Mouse (Mus musculus) frontal cortex, postnatal 10 days (tissue): ENCODE measurements around the gene Capn3.

Experiments used
- DNase-seq, 2 experiments: peaks; one replicate each; pipeline ENCODE4 v3.0.0; 2022; ENCODE audit warnings: low spot score in 2 of 2, mixed read lengths in 1 of 2

The Capn3 gene

DNA sequence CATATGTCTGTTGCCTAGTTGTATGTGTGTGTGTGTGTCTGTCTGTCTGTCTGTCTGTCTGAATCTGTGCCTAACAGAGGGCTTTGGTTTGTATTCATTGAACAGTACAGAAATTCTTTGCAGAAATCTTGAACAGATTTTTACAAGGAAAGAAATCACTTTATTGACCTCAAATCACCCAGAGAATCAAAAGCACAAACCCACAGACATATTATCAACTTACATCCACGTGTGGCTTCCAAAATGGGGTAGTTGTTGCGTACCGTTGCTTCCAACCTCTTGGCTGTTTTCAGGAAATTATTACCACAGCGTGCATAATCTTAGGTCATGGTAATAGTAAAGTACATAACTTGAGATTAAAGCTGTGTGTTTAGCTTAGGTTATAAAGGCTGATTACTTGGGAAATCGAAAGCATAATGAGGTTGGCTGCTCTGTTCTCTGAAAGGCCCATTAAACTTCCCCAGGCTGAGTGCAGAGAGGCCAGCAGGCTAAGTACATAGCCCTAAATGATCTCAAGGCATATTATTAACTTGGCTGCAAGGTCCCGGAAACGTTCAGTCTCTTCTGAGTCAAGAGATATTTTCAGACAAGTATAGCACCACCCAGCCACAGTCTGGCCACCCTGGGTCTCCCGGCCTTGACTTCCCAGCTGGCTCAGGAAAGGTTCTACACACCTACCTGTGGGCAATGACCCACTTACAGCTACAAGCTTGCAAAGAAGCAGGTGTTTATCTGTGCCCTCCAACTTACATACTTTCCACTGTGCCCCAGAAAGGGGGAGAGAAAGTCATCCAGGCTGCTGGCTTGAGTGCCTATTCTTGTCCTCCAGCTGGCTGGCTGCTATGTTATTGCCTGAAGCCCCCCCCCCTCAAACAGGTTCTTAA lies 26.9 kb downstream of the Capn3 start:
- DNase-seq, result no peak

DNA sequence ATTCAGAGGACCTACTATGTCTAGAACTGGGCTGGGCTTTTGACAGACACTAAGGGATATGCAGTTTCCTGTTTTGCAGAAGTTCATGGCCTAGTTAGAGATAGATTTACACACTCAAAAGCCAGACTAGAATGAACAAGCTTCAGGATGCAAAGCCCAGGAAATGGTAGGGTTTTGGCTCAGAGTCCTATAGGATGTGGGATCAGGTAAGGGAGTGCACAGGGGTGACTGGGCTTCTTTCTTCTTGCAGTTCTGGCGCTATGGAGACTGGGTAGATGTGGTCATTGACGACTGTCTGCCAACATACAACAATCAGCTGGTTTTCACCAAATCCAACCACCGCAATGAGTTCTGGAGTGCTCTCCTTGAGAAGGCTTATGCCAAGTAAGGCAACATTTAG lies 28.4 kb downstream of the Capn3 start:
- no peak for DNase-seq

DNA sequence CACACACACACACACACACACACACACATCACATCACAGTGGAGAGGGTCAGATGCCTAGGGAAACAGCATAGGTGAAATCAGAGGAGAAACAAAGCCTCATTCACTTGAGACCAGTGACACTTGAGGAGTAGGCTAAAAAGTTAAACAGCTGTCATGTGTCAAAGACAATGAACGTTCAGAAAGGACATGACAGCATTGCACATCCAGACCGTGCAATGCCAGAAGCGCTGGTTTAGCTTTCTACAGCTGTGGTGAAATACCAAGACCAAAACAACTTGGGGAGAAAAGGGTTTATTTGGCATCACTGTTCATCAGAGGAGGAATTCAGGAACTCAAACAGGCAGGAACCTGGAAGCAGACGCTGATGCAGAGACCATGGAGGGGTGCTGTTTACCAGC lies 37.4 kb downstream of the Capn3 start:
- no peak for DNase-seq

DNA sequence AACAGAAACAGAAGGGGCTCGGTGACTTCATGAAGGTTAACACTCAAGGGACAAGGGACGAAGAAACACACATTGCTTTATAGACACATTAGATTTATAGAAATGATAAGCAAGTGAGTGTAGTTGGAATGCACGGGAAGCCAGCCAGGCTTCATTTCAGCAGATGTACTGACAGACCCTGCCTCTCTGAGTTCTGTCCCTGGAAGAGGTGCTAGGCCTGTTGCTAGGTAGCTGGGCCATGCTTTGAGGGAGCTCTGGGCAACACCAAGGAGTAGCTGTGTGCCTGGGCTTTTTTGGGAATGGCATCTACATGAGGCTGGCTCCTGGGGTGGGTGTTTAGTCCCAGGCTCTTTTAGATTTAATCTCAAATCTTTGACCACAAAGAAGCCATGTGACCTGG lies 40.7 kb downstream of the Capn3 start:
- peak; percentile 41 to 60 for DNase-seq

DNA sequence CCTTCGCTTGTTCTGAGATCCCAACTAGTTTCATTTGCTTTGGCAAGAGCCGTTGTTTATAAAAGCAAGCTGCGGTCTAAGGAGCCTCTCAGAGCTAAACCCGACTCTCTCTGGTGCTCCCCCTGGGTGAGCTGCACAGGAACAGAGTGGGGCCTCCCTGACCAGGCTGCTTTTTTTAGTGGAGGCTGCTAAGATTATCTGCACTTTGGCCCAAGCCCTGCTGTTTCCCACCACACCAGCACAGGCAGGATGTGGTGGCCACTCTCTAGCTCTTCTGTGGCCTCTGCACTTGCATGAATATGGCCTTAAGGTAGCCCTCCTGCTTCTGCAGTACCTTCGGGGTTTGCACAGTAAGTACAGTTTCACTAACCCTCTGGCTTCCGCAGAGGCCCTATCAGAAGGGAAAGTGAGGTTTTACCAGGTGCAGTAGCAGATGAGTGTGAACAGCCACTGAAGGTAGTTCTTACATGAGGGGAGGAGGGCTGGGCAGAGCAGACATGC lies 44.2 kb downstream of the Capn3 start:
- DNase-seq, result no peak

DNA sequence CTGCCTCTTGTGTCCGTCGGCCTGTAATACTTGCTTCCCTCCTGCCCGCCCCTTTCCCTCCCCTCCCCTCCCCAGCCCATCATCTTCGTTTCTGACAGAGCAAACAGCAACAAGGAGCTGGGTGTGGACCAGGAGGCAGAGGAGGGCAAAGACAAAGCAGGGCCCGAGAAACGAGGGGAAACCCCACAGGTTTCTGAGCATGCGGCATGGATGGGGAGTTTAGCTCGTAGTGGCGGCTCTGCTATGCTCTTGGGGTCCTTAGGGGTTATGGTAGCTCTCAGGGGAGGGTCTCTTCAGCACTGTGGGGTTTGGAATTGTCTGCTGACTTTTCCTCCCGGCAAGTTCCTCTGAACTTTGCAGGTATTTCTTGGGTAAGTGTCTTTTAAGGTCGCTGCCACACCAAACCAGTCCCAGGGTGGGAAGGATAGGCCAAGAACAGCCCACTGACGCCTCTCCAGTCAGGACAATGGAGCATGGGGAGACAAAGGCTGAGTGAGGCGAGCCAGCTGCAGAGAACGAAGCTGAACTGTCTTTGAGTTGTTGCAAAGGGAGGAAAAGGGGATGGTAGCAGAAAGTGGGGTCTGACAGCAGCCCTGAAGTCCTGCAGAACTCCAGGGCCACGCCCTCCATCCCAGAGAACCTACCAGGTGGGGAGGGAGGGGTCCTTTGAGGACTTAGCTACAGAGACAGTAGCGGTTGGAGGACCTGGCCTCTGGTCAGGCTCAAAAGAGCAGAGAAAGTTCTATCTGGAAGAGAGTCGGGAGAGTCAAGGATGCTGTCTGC lies 45.5 kb downstream of the Capn3 start:
- DNase-seq, result no peak

DNA sequence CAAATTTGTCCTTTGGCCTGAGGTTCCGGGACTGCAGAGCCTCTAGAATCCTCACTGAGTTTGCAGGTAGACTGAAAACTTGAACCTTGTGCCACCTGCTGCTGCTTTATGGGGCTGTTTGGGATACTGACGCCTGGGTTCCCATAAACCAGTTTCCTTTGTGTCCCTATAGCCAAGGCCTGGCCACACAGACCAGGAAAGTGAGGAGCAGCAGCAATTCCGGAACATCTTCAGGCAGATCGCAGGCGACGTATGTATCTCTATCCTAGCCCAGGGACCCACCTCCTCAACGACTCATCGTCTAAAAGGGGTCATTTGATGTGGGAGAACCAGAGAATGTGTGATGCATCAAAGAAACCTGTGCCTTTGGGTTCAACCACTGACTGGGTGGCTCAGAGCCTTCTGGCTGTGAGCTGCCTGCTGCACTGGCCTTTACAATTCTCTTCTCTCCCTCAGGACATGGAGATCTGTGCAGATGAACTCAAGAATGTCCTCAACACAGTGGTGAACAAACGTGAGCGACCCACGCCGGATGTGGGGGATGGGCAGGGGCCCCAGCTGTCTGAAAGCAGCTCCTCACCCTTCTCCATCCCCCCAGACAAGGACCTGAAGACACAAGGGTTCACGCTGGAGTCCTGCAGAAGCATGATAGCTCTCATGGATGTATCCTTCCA lies 46.2 kb downstream of the Capn3 start:
- no peak for DNase-seq

DNA sequence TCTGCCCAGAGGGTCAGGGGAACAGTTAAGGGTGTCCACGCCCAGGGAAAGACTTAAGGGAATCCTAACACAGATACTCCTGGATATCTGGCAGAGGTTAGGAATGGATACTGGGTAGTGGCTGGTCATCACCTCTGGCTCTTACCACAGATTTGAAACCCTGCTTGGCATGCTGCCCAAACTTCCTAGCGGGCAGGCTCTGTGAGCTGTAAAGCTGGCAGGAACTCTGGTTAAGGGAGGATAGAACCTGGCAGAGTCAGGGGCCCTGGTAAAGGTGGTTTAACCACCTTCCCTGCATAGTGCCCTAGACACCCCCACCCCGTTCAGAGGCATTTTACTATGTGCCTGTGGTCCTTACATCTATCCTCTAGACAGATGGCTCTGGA lies 46.8 kb downstream of the Capn3 start:
- DNase-seq, result no peak

DNA sequence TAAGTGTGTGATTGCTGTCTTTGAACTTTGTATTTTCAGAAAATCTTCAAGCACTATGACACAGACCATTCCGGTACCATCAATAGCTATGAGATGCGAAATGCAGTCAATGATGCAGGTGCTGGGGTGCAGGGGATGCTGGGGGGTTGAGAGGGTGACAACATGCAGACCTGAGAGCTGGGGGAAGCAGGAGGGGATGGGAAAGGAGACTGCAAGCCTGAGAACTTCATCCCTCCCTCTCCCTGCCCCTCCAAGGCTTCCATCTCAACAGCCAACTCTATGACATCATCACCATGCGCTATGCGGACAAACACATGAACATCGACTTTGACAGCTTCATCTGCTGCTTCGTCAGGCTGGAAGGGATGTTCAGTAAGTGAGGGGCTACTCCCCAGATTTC lies 47.3 kb downstream of the Capn3 start:
- no peak for DNase-seq

DNA sequence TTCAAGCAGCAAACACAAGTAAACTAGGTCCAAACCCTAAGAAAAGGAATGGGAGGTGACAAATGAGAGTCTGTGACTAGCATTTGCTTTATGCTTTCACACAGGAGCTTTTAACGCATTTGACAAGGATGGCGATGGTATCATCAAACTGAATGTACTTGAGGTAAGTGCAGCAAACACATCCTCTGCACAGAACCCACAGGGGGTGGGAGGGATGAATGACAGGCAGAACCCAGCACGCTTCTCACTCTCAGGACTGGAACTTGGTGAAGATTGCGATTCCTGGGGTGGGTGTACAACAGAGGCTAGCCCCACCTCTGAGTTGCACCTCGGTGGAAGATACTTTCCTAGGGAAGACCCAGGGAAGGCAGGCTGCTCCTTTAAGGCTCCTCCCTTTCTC lies 48.2 kb downstream of the Capn3 start:
- no peak for DNase-seq

DNA sequence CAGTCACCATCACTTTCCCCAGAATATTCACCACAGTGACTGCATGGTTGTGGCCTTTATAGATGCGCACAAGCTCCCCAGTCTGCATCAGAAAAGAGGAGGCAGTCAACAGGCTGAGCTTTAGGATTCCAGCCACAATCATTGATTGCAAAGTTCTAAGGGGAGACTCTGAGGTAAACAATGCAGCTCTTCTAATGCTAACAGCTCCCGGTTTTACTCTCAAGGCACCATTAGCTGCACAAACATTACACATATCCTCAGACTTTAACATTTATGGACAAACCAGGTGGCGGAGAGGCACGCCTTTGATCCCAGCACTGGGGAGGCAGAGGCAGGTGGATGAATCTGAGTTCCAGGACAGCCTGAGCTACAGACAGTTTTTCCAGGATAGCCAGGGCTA lies 58.4 kb downstream of the Capn3 start:
- DNase-seq, result no peak

DNA sequence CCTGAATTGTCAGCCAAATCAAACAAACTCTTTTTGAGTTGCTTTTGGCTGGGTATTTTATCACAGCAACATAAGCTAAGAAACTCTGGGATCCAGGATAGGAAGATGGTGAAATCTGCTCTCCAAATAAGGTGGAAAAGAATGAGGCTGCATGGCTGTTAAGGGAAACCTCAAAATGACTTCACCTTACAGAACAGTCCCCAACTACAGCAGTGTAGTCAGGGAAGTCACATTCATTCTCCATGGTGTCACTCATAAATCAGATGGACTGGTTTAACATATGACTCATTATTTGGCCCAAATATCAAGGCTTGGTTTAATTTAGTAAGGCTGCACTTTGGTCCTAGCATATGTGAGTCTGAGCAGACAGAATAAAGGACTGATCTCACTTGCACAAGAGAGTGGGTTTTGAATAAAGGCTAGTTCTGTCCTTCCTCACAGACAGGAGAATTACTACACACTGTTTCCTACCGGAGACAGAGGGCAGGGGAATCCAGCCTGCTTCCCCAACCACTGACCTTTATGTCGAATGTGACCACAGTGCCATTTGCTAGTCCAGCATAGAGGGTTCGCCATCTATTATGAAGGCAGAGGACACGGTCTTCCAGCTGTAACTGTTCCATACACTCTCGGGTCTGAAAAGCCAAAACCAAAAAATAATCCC lies 62.9 kb downstream of the Capn3 start:
- no peak for DNase-seq

DNA sequence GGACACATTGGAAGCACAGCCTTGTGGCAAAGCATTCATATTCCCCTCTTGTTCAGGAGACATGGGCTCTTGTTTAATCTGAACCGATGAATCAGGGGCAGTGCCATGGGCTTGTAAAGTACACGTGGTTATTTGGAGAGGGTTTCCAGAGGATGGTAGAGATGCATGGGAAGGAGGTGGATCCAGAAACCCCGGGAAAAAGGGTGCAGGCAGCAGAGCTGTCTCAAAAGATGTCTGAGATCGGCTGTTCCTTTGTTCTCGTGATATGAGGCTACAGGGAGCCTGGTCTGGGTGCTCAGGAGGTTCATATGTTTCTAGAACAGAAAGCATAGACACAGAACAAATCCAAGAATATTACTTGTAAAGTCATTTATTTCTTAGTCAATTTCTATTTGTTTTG lies 71.0 kb downstream of the Capn3 start:
- no peak for DNase-seq

DNA sequence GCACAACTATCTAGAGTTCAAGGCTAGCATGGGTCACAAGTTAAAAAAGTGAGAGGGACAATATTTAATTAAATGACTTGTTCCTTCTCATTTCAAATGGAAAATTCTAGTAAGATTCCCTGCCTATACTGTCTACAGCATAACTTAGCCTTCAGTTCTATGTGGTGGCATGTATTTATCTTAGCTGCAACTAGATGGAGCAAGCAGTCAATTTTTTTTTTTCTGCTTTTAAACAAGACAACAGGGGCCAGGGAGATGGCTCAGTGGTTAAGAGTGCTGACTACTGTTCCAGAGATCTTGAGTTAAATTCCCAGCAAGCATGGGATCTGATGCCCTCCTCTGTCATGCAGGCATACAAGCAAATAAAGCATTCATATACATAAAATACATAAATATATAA lies 73.7 kb downstream of the Capn3 start:
- DNase-seq, result no peak

DNA sequence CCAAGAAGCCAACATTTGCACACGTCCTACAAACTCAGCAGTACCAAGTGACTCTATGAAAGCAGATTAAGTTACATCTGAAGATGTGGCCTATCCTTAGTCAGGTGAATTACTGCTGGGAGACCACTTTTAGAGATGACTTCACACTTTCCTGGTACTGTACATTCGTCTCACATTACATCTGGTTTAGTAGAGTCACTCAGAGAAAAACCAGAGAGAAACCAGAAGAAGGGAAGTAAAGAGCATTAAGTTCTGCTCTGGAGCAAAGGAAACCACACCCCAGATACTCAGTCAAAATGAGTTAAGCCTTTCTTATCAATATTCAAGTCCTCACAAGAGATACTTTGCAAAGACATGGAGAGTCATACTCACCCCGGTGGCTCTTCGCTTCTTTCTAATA lies 75.4 kb downstream of the Capn3 start:
- DNase-seq, result no peak

DNA sequence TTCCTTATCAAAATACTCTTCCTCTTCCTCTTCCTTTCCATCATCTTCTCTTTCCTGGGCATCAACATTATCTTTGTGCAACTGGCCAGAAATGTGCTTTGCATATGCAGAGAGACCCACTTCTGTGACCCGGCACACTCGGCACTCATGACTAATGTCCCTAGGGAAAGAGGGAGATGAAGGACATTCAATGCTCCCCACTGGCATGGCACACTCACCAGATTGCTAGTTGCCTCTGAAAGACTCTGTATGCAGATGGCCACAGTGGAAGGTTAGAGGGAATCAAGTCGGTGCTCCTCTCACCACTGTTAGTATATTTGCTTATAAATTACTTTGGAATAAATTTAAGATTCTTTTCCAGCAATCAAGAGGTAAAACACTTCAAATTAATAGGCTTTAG lies 83.5 kb downstream of the Capn3 start:
- no peak for DNase-seq

DNA sequence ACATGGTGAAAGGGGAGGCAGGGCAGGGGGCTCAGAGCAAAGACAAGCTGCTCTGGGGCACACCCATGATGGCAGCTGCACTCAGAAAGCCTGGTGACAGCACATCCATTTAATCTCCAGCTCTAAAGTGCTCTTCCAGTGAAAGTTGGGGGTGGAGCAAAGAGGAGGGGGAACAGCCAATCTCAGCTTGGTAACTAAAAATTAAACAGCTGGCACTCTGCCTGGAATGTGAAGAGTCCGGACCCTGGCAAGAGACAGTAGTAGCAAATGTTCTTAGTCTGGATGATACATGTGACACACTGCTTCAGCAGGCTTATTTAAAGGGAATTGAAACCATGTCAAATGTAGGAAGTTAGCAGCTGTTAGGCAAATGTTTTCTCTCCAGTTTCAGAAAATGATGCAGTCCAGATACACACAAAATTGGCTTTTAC lies 84.0 kb downstream of the Capn3 start:
- peak; percentile 55 to 79 for DNase-seq

DNA sequence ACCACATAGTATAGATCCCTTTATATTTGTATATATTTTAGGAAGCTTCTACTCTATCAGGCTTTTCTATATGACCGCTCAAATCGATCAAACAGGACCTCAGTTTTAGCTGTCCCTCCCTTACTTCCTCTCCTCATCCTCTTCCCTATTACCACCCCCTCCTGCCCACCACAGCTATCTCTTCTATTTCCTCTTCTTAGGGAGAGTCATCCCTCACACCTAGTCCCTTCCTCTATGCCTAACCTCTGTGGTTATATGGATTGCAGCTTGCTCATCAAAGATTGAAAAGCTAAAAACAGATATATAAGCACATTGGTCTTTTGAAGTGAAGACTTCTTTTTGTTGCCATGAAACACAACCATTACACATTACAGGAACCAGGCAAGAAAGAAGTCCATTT lies 88.9 kb downstream of the Capn3 start:
- no peak for DNase-seq
